Mouse (Mus musculus) R1 (cell line): Measurements from ENCODE around the gene Tspan10.
"Not testable (repeated sequence)": the region's sequence is repeated elsewhere in the genome, so short reads cannot be mapped to it uniquely, and the experiment has no call there.

Source experiments
- DNase-seq: peaks from one replicate; pipeline ENCODE4 v3.0.0-alpha.2; 2018; ENCODE audit warnings: low read depth, low spot score

The Tspan10 gene

DNA sequence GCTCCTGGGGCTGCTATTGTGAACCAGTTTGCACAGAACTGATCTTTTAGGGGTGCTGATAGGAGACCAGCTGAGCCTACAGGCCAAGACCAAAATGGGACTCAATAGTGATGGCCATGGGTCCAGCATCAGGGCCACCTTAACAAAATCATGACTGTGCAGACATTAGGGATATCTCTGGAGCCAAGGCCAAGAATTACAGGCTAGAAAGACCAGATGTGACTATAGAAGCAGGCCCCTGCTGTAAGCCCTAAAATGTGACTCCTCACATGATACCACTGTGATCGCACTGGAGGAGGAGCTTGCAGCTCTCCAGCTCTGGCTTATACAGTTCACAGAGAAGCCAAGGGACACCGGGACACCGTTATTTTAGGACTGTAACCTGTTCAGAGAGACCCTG, at the start of gene Tspan10:
Tspan10 (plus strand) TSS at position 301 of the 400 bp plus-strand sequence.
- no peak for DNase-seq

DNA sequence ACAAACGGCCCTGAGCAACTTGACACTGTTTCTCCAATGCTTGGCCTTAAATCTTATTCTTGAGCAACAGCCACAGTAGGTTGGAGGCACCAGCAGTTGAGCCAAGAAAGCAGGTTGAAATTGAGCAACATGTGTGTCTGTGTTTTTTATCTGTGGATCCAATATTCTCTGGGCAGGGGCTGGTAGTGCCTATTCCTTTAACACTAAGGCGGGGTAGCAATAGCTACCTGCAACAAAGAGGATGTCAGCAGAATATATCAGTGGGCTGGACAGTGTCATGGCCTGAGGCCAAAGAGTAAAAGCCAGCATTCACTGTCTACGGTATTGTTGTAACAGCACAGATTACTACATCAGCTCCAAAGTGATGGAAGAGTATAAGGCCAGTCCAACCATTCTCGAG, 46.8 kb upstream of the Tspan10 start:
- DNase-seq, result no peak

DNA sequence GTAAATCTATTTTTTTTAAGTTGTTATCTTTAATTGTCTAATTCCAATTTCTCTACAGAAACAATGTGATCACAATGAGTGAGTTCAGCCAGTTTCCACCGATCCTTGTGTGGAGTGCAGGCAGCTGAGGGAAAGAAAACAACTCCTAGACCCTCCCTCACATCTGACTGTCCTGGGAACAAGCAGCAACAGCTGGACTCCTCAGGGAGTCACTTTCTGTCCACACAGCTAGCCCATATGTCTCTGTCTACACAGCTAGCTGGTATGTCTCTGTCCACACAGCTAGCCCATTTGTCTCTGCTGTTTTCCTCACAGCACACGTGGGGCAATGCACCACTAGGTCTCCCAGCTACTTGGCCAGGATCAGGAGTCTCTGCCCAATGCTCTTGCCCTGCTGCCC, 44.8 kb upstream of the Tspan10 start:
- DNase-seq, result no peak

DNA sequence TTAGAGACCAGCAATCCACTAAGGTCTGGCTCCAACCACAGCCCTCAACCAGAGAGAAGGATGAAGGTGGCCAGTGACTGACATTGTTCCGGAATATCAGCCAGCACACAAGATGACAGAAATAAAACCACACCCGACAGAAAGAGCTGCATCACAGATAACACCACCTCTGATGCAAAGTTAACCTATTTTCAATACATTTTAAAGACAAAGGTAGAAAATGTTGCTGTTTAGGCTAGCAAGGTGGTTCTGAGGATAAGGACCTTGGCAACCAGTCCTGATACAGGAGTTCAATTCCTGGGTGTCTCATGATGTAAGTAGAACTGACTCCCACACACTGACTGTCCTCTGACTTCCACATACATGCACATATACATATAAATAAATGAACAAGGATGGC, 43.1 kb upstream of the Tspan10 start:
- no peak for DNase-seq

DNA sequence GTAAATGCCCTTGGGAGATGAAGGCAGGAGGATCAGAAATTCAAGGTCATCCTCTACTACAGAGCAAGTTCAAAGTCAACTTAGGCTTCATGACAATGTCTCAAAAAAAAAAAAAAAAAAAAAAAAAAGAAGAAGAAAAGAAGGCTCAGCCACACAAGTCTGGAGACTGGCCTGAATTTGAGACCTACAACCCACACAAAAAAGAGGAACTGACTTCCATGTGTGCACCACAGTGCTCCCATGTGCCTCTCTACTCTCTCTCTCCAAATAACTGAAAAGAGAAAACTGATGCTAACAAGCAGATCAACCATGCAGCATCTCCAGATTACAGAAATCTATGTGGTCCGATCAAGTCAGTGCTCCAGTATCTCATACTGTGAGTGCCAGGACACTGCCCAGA, 37.6 kb upstream of the Tspan10 start:
- DNase-seq, result no peak

DNA sequence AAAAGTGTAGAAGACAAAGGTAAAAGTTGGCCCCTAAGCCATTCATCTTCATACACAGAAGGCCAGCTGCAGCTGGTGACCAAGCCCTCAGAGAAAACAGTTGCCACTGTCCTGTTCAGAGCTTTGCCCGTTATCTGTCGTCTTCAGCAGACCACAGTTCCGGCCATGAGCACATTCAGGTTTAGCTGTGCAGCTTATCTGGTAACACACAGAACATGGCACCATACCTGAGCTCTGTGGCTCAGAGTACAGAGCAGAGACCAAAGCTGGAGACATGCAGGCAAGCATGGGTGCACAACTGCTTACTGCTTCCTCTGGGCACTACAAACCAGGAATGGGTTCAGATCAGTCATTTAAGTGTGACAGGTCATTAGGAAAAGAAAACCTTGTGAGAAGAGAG, 36.6 kb upstream of the Tspan10 start:
- no peak for DNase-seq

DNA sequence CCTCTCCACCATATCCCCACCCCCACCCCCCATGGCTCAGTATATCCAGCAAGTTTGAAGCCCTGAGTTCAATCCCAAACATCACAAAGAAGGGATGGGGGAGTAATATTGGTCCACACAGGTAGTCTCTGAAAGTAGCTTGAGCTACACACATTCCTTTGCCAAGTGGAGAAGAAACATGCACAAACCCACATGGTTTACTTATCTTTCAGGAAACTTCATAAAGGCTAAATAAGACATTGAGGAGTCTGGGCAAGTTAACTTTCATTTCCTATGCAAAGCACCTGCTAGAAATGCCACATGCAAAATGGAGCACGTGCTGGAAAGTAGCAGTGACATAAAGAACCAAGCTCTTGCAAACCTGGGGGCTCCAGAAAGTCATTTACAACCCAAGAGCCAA, 36.0 kb upstream of the Tspan10 start:
- no peak for DNase-seq

DNA sequence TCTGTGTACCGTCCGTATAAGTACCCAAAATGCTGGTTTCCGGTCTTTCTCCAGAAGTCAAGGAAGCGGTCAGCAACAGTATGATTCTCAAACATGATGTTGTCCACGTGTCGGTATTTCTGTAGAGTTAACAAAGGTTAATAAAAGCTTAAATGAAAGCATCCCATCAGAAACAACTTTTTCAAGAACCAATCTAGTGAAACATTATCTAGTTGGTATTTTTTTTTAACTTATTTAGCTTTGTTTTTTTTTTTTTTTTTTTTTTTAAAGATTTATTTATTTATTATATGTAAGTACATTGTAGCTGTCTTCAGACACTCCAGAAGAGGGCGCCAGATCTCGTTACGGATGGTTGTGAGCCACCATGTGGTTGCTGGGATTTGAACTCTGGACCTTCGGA, 28.8 kb upstream of the Tspan10 start:
- not testable (repeated sequence) for DNase-seq

DNA sequence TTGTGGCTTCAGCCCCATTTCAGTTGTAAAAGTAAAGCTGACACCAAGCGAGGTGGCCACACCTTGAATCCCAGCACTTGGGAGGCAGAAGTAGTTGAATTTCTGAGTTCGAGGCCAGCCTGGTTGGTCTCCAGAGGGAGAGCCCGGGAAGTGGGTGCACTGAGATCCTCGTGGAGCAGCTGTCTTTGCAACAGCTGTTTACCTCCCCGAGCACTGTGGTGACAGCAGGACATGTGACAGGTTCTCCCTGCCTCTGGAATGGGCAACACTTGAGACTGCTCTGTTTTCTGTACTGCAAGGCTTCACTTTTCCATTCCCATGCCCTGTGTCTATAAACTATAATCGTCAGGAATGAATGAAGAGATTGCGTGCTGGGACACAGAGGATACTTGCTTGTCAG, 24.6 kb upstream of the Tspan10 start:
- no peak for DNase-seq

DNA sequence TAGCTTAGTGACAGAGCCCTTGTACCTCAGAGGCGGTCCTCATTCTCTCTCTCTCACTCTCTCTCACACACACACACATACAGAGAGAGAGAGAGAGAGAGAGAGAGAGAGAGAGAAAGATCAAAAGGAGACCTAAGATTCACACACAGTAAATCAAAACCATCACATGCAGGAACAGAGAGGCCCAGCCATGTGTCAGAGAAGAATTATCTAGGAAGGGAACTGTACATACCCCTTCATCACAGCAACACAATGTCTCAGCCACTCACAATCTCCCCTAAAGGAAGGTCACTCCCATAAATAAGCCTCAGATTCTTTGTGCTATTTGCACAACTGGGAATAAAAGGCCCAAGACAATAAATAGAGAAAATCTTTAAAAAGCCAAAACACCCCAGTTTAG, 23.9 kb upstream of the Tspan10 start:
- DNase-seq, result no peak

DNA sequence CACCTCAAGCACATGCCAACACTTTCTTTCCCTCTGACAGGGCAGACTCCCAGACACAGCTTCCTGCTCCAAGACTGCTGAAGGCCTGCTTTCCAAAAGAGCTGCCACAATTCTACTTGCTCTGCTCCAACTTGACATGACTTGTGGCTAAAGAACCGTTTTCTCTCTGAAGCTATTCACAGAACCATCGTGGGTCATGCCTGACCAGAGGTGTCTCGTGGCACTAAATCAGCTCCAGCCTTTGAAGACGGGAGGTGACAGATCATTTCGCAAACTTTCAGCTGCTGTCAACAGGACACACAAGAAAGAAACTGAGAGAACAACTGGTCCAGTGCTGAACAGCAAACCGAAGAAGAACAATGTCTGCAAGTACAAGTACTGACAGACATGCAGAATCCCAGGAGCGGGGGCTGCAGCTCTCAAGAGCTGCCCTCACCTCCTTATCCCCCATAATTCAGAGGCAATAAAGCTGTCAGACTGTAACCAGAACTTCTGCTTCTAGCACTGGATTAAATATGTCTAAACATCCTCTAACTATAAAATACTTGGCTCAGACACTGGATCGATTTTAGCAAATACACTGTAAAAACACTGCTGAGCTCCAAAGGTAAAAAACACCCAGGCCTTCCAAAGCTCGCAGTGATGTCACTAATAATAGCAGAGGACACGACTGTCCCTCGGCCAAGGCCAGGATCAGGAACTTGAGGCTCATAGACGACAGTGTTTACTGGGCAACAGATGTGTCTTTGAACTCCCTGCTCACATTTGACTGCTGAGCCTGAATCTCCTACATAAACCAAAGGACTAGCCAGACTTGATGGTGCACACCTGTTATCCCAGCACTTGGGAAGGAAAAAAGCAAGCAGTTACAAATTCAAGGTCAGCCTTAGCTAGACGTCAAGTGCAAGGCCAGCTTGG, 19.5 kb upstream of the Tspan10 start:
- DNase-seq, result no peak

DNA sequence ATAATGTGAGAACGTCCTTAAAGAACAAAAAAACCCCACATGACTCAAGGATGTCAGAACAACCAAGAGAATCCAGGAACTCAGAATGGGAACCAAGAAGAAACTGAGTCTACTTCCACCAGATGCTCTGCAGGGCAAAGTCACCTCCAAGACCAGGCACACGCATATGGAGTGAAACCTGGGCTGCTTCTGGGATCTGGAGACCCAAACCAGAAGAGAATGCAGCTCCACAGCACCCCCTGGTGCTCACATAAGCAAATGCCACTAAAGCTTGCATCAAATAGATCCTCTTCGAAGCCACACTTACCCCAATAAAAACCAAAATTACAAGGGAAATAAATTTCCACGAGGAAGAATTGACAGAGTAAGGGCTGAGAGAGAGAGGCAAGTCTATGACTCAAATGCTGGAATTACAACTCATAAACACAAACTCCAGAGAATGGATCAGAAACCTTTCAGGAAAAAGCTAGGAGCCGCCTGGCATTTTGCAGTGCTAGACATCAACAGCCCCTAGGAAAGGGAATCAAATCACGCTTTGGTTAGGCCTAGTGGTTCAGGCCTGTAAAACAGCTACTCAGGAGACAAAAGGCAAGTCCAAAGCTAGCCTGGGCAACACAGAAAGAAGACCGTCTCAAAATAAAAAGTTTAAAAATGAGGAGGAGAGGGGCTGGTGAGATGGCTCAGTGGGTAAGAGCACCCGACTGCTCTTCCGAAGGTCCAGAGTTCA, 18.7 kb upstream of the Tspan10 start:
- peak; percentile 89 for DNase-seq

DNA sequence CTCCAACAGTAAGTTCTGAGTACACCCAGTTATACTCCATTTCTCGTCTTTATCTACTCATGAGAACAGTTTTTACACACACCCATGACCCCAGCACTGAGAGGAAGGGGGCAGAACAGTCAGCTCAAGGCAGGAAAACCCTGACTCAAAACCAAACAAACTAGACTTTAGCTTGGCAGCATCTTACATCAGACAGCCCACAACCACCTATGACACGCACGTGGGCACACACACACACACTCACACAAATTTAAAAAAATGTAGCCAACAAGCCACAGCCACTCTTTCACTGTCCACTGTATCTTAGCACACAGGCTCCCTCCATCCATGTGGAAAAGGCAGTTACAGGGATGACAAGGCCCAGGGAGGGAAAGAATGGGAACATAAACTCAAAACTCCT, 15.7 kb upstream of the Tspan10 start:
- DNase-seq, result no peak

DNA sequence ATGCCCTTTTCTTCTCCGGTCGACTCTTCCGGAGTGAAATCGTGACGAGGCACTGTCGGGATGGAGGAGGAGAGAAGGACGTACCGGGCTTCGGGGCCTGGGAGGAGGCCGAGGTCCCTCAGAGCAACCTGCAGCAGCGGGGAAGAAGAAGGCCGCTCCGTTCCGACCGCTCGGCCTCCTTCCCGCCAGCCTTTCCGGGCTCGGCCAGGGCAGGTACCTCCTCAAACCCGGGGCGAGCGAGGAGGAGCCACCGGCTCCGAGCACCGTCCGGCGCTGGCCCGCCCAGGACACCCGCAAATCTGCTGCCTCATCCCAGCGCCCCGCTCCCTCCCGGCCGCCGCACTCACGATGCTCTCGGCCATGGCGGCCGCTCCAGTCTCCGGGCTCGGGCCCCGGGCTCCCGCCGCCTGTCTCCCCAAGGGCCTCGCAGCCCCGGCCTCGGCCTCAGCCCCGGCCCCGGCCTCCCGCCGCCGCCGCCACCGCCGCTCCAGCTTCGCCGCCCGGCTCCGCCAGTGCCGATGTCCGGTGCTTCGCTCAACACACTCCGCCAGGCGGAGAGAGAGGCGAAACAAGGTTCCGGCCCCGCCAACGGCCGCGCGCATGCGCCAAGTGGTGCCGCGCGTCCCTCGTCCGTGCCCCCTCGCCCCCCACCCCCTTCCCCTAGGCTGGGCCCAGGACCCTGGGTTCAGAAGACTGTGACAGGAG, 5.1 kb upstream of the Tspan10 start, which contains the start of gene Nploc4:
Nploc4 (minus strand) TSS at position 557 of the 705 bp plus-strand sequence.
- peak; percentile 87 for DNase-seq

DNA sequence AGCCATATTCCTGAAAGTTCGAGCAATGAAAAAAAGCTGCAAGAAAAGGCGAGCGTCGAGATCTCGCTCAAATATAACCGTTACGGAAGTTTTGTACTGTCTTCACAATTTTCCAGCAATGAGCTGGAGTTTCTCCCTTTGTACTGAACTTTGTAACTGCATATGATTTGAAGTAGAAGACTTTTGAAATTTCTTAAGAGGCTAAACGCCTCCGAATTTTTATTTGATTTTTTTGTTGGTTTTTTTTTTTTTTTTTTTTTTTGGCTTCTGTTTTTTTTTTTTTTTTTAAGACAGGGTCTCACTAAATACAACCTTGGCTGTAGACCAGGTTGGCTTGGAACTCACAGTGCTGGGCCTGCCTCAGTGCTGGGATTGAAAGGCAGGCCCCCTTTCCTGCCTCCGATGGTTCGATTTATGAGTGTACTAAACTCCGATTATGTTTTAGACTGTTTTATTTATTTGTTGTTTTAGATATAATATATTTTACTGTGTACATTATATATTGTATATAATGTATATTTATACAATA, 4.5 kb upstream of the Tspan10 start:
- DNase-seq, result no peak

DNA sequence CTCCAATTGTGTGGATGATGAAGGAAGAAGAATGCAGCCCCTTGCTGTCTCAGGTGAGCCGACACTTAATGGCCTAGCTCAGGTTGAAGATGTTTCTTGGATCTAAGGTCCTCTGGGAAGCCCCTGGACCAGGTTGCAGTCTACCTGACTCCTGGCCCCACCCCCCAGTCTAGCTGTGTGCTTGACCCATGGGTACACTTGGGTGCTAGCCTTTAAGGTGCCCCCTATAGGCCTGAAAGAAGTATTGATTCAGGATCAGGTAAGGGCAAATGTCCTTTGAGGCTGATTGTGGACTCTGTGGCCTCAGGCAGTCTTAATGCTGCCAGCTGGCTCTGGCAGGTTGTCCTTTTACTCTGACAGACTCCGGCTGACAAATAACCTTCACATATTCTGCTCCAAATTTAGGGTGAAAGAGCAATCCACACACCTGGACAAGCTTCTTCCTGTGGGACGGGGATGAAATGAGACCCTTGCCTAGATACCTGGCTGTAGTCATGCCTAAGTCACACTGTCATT, 379 bp downstream of the Tspan10 start:
- DNase-seq, result no peak

DNA sequence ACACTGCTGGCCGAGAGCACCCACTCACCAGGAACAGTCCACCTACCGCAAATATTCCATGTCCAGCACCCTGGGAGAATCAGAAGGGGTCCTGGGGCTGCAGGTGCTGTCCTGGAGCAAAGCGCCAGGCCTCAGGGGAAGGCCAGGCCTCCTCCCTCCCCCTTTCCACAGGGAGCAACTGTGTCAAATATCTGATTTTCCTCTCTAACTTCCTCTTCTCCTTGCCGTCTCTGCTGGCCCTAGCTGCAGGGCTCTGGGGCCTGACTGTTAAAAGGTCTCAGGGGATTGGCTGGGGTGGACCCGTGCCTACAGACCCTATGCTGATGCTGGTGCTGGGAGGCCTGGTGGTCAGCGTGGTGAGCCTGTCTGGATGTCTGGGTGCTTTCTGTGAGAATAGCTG, 1.7 kb downstream of the Tspan10 start:
- no peak for DNase-seq

DNA sequence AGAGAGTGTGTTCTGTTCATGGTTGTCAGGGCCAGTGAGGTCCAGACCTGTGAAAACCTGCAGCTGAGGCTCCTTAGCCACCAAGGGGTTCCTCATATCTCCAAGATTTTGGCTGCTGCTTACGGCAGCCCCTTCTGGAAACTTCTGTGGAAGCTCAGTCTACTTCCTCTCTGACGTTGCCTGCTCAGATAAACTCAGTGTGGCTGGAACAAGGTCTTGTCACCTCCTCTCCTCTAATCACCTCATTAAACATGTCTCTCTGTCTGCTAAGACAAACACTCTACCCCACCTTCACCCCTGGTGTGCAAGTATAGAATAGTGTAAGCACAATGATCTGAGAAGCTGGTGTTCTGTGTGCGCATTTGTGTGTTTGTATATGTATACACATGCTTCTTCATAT, 3.0 kb downstream of the Tspan10 start:
- DNase-seq, result no peak

DNA sequence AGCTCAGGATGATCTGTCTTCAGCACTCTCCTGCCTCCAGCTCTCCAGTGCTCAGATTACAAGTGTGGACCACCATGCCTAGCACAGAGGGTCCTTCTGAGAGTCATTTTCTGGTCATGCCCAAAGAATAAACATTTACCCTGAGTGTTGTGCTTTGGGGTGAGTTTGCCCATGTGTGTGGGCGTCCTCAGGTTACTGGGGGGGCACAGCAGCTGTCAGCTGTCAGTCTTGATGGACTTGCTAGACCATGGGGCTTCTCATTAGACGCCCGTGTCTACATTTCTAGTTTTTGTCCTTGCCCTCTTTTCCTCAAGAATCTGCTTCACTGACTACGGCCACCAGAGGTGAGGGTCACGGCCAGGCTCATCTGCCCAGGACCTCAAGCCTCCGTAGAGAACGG, 4.7 kb downstream of the Tspan10 start:
- DNase-seq, result no peak

DNA sequence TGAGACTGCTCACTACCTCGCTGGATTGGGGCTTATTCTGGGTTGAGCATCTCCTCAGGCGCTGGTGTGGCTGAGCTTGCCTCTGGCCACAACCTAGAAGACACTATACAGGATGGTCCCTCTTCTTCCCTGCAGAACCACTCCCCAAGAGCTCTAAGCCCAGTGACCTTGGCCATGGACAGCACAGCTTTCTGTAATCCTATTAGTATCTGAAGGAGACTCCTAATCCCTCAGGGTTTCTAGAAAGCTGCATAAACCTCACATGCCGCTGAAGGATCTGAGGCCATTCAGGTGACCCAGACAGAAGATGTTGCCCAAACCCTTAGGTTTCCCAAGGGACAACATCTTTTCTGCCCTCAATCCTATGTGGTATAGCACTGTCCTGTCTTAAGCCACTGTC, 9.8 kb downstream of the Tspan10 start:
- DNase-seq, result no peak

DNA sequence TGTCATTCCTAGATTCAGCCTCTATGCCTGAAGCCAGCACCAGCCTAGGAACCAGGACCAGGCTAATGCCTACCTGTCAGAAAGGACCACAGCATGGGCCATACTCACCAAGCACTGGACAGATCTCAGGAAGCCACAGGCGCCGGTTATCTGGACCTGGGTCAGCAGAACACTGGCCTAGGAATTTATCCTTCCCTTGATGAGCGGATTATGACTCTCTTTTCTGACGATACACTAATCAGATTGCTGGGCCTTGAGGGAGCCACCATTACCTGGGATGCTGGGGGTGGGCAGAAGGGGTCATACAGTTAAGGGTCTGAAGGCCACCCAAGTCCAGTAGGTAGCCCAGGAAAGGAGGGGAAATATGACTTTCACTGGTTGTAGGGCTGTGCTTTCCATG, 10.9 kb downstream of the Tspan10 start, which contains the start of gene Pde6g:
Pde6g (minus strand) TSS at position 195 of the 400 bp plus-strand sequence.
- no peak for DNase-seq

DNA sequence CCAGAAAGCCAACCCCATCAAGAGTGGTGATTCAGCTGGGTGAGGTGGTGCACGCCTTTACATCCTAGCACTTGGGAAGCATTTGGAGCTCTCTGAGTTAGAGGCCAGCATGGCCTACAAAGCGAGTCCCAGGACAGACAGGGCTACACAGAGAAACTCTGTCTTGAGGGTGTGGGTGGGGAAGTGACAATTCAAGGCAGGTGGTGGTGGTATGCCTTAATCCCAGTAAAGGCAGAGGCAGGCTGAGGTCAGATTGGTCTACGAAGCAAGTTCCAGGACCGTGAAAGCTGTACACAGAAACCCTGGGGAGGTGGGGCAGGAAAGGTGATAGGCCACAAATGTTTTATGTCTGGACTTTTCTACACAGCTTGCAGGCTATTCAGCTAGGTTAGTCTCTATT, 12.5 kb downstream of the Tspan10 start:
- DNase-seq, result no peak
